Mouse (Mus musculus): ENCODE data around the gene Fkbp2.
A peak's percentile ranks its signal among the peaks of the same experiment; 100 is the strongest.

Gene Fkbp2

GRCm38 (mm10) chr19:6971644-6972043 is 8.7 kb downstream of the Fkbp2 start:
- no peak for DNase-seq (ENCODE audit: low spot score)

GRCm38 (mm10) chr19:6970460-6971085 is 9.7 kb downstream of the Fkbp2 start:
- no peak for DNase-seq (ENCODE audit: low spot score)

GRCm38 (mm10) chr19:6969665-6970381 is 10.5 kb downstream of the Fkbp2 start:
- DNase-seq (ENCODE audit: low spot score): peak; percentile 65

- no peak for DNase-seq (ENCODE audit: low spot score)
These were observed 11.0 kb downstream of the Fkbp2 start for GRCm38 (mm10) chr19:6969291-6969664.

GRCm38 (mm10) chr19:6968491-6969271 is 11.6 kb downstream of the Fkbp2 start:
- DNase-seq (ENCODE audit: low spot score): no peak

GRCm38 (mm10) chr19:6956461-6956860 is 23.8 kb downstream of the Fkbp2 start:
- DNase-seq (ENCODE audit: low spot score): no peak

GRCm38 (mm10) chr19:6955424-6955823 is 24.9 kb downstream of the Fkbp2 start:
- DNase-seq (ENCODE audit: low spot score): no peak

- no peak for DNase-seq (ENCODE audit: low spot score)
These were observed 26.3 kb downstream of the Fkbp2 start for GRCm38 (mm10) chr19:6954046-6954445.

GRCm38 (mm10) chr19:6952712-6953037 is 27.6 kb downstream of the Fkbp2 start:
- DNase-seq (ENCODE audit: low spot score): no peak

- DNase-seq (ENCODE audit: low spot score): peak; percentile 34
These were observed 28.1 kb downstream of the Fkbp2 start for GRCm38 (mm10) chr19:6951994-6952711.

- DNase-seq (ENCODE audit: low spot score): peak; percentile 62
These were observed 28.8 kb downstream of the Fkbp2 start for GRCm38 (mm10) chr19:6951381-6951968.

- DNase-seq (ENCODE audit: low spot score): peak; percentile 37
These were observed 29.6 kb downstream of the Fkbp2 start for GRCm38 (mm10) chr19:6950613-6951153.

GRCm38 (mm10) chr19:6949951-6950350 is 30.4 kb downstream of the Fkbp2 start:
- DNase-seq (ENCODE audit: low spot score): no peak

GRCm38 (mm10) chr19:6949532-6949931 is 30.8 kb downstream of the Fkbp2 start:
- DNase-seq (ENCODE audit: low spot score): no peak

- DNase-seq (ENCODE audit: low spot score): no peak
These were observed 32.1 kb downstream of the Fkbp2 start for GRCm38 (mm10) chr19:6948186-6948585.

- no peak for DNase-seq (ENCODE audit: low spot score)
These were observed 32.6 kb downstream of the Fkbp2 start for GRCm38 (mm10) chr19:6947742-6948141.

- no peak for DNase-seq (ENCODE audit: low spot score)
These were observed 36.6 kb downstream of the Fkbp2 start for GRCm38 (mm10) chr19:6943709-6944108.

- no peak for DNase-seq (ENCODE audit: low spot score)
These were observed 37.5 kb downstream of the Fkbp2 start for GRCm38 (mm10) chr19:6942764-6943163.

GRCm38 (mm10) chr19:6942249-6942691 is 38.0 kb downstream of the Fkbp2 start, which contains the start of gene Gpr137:
TSS of gene Gpr137 (minus strand) at chr19:6942480.
- peak; percentile 87 for DNase-seq (ENCODE audit: low spot score)

- DNase-seq (ENCODE audit: low spot score): peak; percentile 90
These were observed 38.7 kb downstream of the Fkbp2 start, which contains the start of gene Bad for GRCm38 (mm10) chr19:6941372-6942248. TSS of gene Bad (plus strand) at chr19:6941861.

Measured in T-cell, adult 2 months (primary cell).